Mouse (Mus musculus) hindbrain, embryonic 11.5 days (tissue): ENCODE results near the gene Gm2115. TPM values are rescaled to one million over a fixed set of nuclear protein-coding genes. Genes with fewer than 3 reads are reported as not detected.

ENCODE experiments used
- ATAC-seq: fragments of 200-750 bp; cut with Nextera tagmentation; 2 replicates; pipeline ENCODE4 v1.8.0; 2017; ENCODE audit warnings: mild to moderate bottlenecking, moderate TSS enrichment, moderate library complexity; ENCODE audit not compliant: low FRiP score
- DNase-seq: peaks from one replicate; pipeline ENCODE4 v3.0.0-alpha.2; 2015; ENCODE audit warnings: low spot score
- H3K27ac ChIP-seq: fragments of 300-500 bp; sonication (generic); 2 replicates; pipeline ENCODE4 v1.5.1; 2014; ENCODE audit warnings: mild to moderate bottlenecking, low read depth, low read length
- H3K27me3 ChIP-seq: fragments of 300-500 bp; sonication (generic); 2 replicates; pipeline ENCODE4 v1.6.1; 2014; ENCODE audit warnings: mild to moderate bottlenecking, low read length, moderate library complexity, mixed read lengths; ENCODE audit not compliant: control insufficient read depth, insufficient read depth
- H3K36me3 ChIP-seq: fragments of 300-500 bp; sonication (generic); 2 replicates; pipeline ENCODE4 v1.6.1; 2014; ENCODE audit warnings: mild to moderate bottlenecking, low read length, moderate library complexity, mixed read lengths; ENCODE audit not compliant: control insufficient read depth, insufficient read depth
- H3K4me1 ChIP-seq: fragments of 300-500 bp; sonication (generic); replicated peaks from 2 replicates; pipeline ENCODE4 v1.6.1; 2014; ENCODE audit warnings: low read length, mixed read lengths; ENCODE audit not compliant: control insufficient read depth, insufficient read depth
- H3K4me2 ChIP-seq: fragments of 300-500 bp; sonication (generic); replicated peaks from 2 replicates; pipeline ENCODE4 v1.6.1; 2014; ENCODE audit warnings: mild to moderate bottlenecking, low read depth, low read length
- H3K4me3 ChIP-seq: fragments of 300-500 bp; sonication (generic); 2 replicates; pipeline ENCODE4 v1.5.1; 2014; ENCODE audit warnings: low read depth, low read length
- H3K9ac ChIP-seq: fragments of 300-500 bp; sonication (generic); 2 replicates; pipeline ENCODE4 v1.6.1; 2014; ENCODE audit warnings: low read depth, low read length
- H3K9me3 ChIP-seq: fragments of 300-500 bp; sonication (generic); 2 replicates; pipeline ENCODE4 v1.6.1; 2016; ENCODE audit warnings: low read length; ENCODE audit not compliant: control insufficient read depth
- WGBS: fragments of 180-500 bp; shearing (Covaris S2); extraction: QIAGEN DNeasy Blood & Tissue Kit; methylation state at CpG from one replicate; pipeline ENCODE4 v1.1.7; 2014; 5-methylcytosine and 5-hydroxymethylcytosine counted together
- polyA plus RNA-seq: library from polyadenylated mRNA; unstranded; fragments of >200 nt; fragmentation: Nextera tagmentation; extraction: Ambion mirVana; gene quantifications from 2 replicates; pipeline ENCODE4 v1.2.1, GENCODE M21; 2014

The Gm2115 gene
- polyA plus RNA-seq, 1 experiment from 2014 or later = 0.36 TPM

DNA sequence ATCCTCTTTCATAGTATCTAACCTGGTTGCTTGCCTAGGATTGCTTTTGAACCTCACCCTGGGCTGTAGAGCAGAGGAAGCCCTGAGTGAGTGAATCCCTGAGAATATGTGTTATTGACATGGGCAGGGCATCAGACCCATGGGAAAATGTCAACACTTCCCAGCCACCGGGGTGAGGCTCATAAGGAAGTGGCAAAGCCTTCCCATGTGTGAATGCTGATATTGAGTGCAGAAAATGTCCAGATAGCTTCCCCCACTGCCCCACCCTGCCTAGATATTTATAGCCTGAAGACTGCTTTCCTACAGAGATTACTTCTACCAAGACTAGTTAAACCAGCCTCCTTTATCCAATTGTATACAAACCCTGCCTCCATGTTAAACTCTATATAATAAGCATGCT is 4.0 kb downstream of the Gm2115 start:
- WGBS = 89% methylated on average over 1 of the region's 1 CpGs
- no peak for ATAC-seq

GRCm38 (mm10) chr7:84534632-84535031 is 5.9 kb downstream of the Gm2115 start:
- Histone ChIP-seq H3K27me3 (peaks cover 2% of the 10 kb centered on the region; the same call in 1 of the 2 replicates), H3K9ac (no peak overlapping the region), H3K4me3 (no peak overlapping the region), H3K9me3 (no peaks in the 10 kb centered on the region), H3K27ac (no peak overlapping the region), H3K36me3 (no peaks in the 10 kb centered on the region), H3K4me2 (no peak overlapping the region), H3K4me1 (no peaks in the 10 kb centered on the region)
- DNase-seq (no peak), ATAC-seq (no peak)
- 63% methylated on average over 3 of the region's 3 CpGs for WGBS

More for the DNA sequence above, 4.0 kb downstream of the Gm2115 start:
- DNase-seq = no peak
- Histone ChIP-seq H3K4me3 (no peak overlapping the region), H3K4me1 (no peaks in the 10 kb centered on the region), H3K9ac (no peak overlapping the region), H3K36me3 (no peaks in the 10 kb centered on the region), H3K9me3 (no peaks in the 10 kb centered on the region), H3K27ac (no peak overlapping the region), H3K27me3 (peaks cover 5% of the 10 kb centered on the region), H3K4me2 (no peak overlapping the region)

DNA sequence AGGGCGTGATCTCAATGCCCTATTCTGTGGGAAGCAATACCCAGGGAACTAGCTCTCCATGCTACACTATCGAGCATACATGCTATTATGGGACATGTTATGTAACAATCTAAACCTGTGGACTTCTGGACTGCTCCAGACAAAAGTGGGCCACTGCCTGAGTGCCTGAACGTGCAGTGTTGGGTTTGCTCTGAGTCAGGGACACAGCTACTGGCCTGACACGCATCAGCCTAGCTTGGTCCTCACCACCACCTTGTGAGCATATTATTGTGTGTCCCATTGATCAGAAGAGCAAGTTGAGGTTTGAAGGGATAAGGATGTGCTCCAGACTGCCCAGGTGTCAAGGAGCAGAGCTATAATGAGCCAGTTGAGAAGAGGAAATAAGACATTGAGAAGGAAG is 16.2 kb downstream of the Gm2115 start:
- WGBS = 84% methylated on average over 4 of the region's 4 CpGs
- ATAC-seq = no peak
- no peak overlapping the region for H3K4me3 ChIP-seq
- no peak overlapping the region for H3K27ac ChIP-seq
- no peak overlapping the region for H3K4me2 ChIP-seq
- DNase-seq = no peak
- H3K9me3 ChIP-seq = no peaks in the 10 kb centered on the region
- no peaks in the 10 kb centered on the region for H3K4me1 ChIP-seq
- H3K27me3 ChIP-seq = no peaks in the 10 kb centered on the region
- H3K36me3 ChIP-seq = no peaks in the 10 kb centered on the region
- H3K9ac ChIP-seq = no peak overlapping the region

- no peak overlapping the region for H3K27ac ChIP-seq
- no peak overlapping the region for H3K4me3 ChIP-seq
- DNase-seq (no peak), ATAC-seq (peak; percentile 43; the same call in 1 of the 2 replicates)
- H3K27me3 ChIP-seq = no peaks in the 10 kb centered on the region
- H3K9ac ChIP-seq = no peak overlapping the region
- H3K36me3 ChIP-seq = no peaks in the 10 kb centered on the region
- no peak overlapping the region for H3K4me2 ChIP-seq
- H3K9me3 ChIP-seq = no peaks in the 10 kb centered on the region
- no peaks in the 10 kb centered on the region for H3K4me1 ChIP-seq
- WGBS = 75% methylated on average over 4 of the region's 4 CpGs
Measured at GRCm38 (mm10) chr7:84546667-84547066, 17.9 kb downstream of the Gm2115 start.

- 88% methylated on average over 2 of the region's 2 CpGs for WGBS
- Histone ChIP-seq H3K27me3 (no peaks in the 10 kb centered on the region), H3K4me1 (no peaks in the 10 kb centered on the region), H3K36me3 (no peaks in the 10 kb centered on the region), H3K9ac (no peak overlapping the region), H3K4me2 (no peak overlapping the region), H3K27ac (no peak overlapping the region), H3K4me3 (no peak overlapping the region), H3K9me3 (no peaks in the 10 kb centered on the region)
- DNase-seq (no peak), ATAC-seq (no peak)
Measured at GRCm38 (mm10) chr7:84551472-84551871, 22.7 kb downstream of the Gm2115 start.

GRCm38 (mm10) chr7:84555294-84555693 is 26.5 kb downstream of the Gm2115 start:
- H3K4me1 ChIP-seq = no peaks in the 10 kb centered on the region
- no peaks in the 10 kb centered on the region for H3K36me3 ChIP-seq
- ATAC-seq (no peak), DNase-seq (no peak)
- H3K4me2 ChIP-seq = no peak overlapping the region
- WGBS = 79% methylated on average over 3 of the region's 3 CpGs
- no peak overlapping the region for H3K9ac ChIP-seq
- no peak overlapping the region for H3K27ac ChIP-seq
- H3K27me3 ChIP-seq = no peaks in the 10 kb centered on the region
- H3K9me3 ChIP-seq = no peaks in the 10 kb centered on the region
- H3K4me3 ChIP-seq = no peak overlapping the region

GRCm38 (mm10) chr7:84557332-84557731 is 28.6 kb downstream of the Gm2115 start:
- Histone ChIP-seq H3K36me3 (no peaks in the 10 kb centered on the region), H3K9ac (no peak overlapping the region), H3K9me3 (no peaks in the 10 kb centered on the region), H3K4me1 (no peaks in the 10 kb centered on the region), H3K27me3 (no peaks in the 10 kb centered on the region), H3K27ac (no peak overlapping the region), H3K4me2 (no peak overlapping the region), H3K4me3 (no peak overlapping the region)
- 81% methylated on average over 3 of the region's 3 CpGs for WGBS
- no peak for DNase-seq
- ATAC-seq = no peak

GRCm38 (mm10) chr7:84560500-84560899 is 31.7 kb downstream of the Gm2115 start:
- ATAC-seq = no peak
- Histone ChIP-seq H3K4me3 (no peak overlapping the region), H3K27ac (no peak overlapping the region), H3K27me3 (no peaks in the 10 kb centered on the region), H3K9ac (no peak overlapping the region), H3K9me3 (no peaks in the 10 kb centered on the region), H3K4me1 (no peaks in the 10 kb centered on the region), H3K4me2 (no peak overlapping the region), H3K36me3 (no peaks in the 10 kb centered on the region)
- DNase-seq = no peak
- 97% methylated on average over 1 of the region's 1 CpGs for WGBS

DNA sequence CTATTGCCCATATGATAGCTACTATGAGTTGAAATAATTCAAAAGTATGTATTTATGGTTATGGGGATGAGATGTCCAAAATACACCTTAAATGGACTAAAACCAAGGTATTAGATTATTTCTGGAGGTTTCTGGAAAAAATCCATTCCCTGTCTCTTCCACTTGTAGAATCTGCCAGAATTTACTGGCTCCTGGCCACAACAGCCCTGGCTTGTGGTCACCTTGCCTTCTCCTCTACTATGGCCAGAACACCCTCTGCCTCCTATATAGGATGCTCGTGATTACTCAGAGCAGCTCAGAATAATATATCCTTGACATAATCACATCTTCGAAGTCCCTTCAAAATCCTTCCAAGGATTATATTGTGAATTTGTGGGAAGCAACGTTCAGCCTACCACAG is 35.5 kb downstream of the Gm2115 start:
- Histone ChIP-seq H3K36me3 (no peaks in the 10 kb centered on the region), H3K27me3 (no peaks in the 10 kb centered on the region), H3K9me3 (no peaks in the 10 kb centered on the region), H3K9ac (no peak overlapping the region), H3K4me2 (no peak overlapping the region), H3K4me1 (no peaks in the 10 kb centered on the region), H3K27ac (no peak overlapping the region), H3K4me3 (no peak overlapping the region)
- WGBS = 87% methylated on average over 3 of the region's 3 CpGs
- DNase-seq = no peak
- ATAC-seq = no peak
